Mouse (Mus musculus): ENCODE measurements around the gene Lta. TPM values are rescaled to one million over a fixed set of nuclear protein-coding genes. Genes with fewer than 3 reads are reported as not detected.
A peak's percentile ranks its signal among the peaks of the same experiment; 100 is the strongest.

The Lta gene
- total and polyA plus RNA-seq, 3 experiments, result 0.24 TPM; not detected in 2

DNA sequence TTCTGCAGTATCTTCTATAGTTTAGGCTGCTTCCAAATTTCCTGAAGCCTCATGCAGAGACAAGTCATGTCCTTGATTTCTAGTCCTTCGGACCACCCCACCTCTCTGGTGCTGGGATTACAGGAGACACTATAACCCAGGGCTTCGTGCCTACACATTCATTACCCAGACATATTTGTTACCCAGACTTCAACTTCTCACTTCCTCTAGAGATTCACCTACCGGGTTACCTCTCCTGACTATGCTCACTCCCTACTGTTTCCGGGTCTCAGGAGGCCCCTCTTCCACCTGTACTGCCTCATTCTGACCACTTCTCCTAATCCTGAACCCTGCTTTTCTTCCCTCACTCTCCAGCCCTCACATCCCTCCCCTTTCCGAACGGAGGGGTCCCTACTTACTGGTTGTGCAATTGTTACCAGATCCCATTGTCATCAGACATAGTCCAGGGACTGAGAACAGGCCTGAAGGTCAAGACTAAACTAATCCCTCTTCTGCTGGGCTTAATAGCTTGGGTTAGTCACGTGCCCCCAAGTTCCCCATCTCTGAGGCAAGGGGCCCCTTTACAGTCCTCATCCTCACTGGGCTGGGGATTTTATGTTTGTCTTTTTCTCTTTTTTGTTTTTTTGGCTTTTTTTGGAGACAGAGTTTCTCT lies 17.1 kb downstream of the Lta start, which contains the start of gene Lst1:
Lst1 (minus strand) TSS at position 481 of the 652 bp plus-strand sequence.
- TF ChIP-seq USF2 (IDR thresholded peaks at IDR 0.05; ENCODE audit: borderline replicate concordance in 1 of 2, insufficient read depth in 1 of 2, low read depth in 1 of 2, low read length in 2 of 2), result peak in 1 of 2 experiments; percentile 71; a peak in 2 of 4 replicates
- TF ChIP-seq HCFC1 (IDR thresholded peaks at IDR 0.05; ENCODE audit: low read depth, low read length), result peak; percentile 46; the same call in 1 of the 2 replicates
- peak; percentile 84; the same call in 1 of the 2 replicates for TF ChIP-seq BHLHE40 (IDR thresholded peaks at IDR 0.05; ENCODE audit: borderline replicate concordance, low read depth, low read length)
- TF ChIP-seq USF1 (IDR thresholded peaks at IDR 0.05; ENCODE audit: low read depth, low read length), result peak; percentile 93
- TF ChIP-seq CHD2 (IDR thresholded peaks at IDR 0.05; ENCODE audit: low read length), result no peak
- no peak for TF ChIP-seq MYC (IDR thresholded peaks at IDR 0.05; ENCODE audit: low read depth, low read length)
- TF ChIP-seq MAX (IDR thresholded peaks at IDR 0.05; ENCODE audit: low read length), result peak; percentile 52; the same call in 1 of the 2 replicates
- TF ChIP-seq RCOR1 (IDR thresholded peaks at IDR 0.05; ENCODE audit: low read depth, low read length), result no peak
- no peak for TF ChIP-seq KAT2A (conservative IDR thresholded peaks at IDR 0.05; ENCODE audit: low read depth, low read length)
- Histone ChIP-seq H3K27me3 (ENCODE audit: control insufficient read depth in 1 of 2, insufficient read depth in 2 of 2, low read length in 2 of 2) (no peaks in the 10 kb centered on the region), H3K9ac (ENCODE audit: control insufficient read depth, low read depth, low read length, poor library complexity, severe bottlenecking) (peak within 1 kb of the TSS; percentile 53), H3K9me3 (replicated peaks; ENCODE audit: insufficient read depth, low read length) (no peaks in the 10 kb centered on the region), H3K4me3 (ENCODE audit: control insufficient read depth in 1 of 2, insufficient read depth in 1 of 2, low read depth in 2 of 2, low read length in 2 of 2) (no peak within 1 kb of the TSS), H3K36me3 (ENCODE audit: control insufficient read depth in 1 of 2, insufficient read depth in 2 of 2, low read length in 2 of 2) (peaks cover 0 to 37% of the 10 kb centered on the region in 2 experiments; a peak in 2 of 4 replicates), H3K4me1 (ENCODE audit: control insufficient read depth in 1 of 2, insufficient read depth in 2 of 2, low read length in 2 of 2) (peaks cover 18 to 47% of the 10 kb centered on the region in 2 experiments), H3K27ac (ENCODE audit: control insufficient read depth, low read depth, low read length) (peak within 1 kb of the TSS; percentile 89), H3K79me2 (ENCODE audit: control insufficient read depth, insufficient read depth, low read length, poor library complexity) (no peaks in the 10 kb centered on the region)
- DNase-seq (ENCODE audit: low read depth, low spot score), result peak; percentile 60

DNA sequence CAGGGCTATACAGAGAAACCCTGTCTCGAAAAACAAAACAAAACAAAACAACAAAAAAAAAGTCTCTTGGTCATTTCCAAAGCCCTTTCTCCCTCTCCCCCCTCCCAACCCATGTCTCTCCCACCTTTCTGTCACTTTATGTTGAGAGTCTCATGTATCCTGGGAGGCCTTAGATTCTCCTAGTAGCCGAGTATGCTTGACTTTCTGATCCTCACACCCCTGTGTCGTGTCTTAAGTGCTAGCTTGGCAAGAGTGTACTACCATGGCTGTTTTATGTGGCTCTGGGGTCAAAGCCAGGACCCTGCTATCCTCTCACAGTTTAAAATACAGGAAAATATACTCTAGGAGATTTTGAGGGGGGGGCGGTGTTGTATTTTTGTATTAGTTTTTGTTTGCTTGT lies 17.8 kb downstream of the Lta start:
- Histone ChIP-seq H3K4me3 (ENCODE audit: control insufficient read depth in 1 of 2, insufficient read depth in 1 of 2, low read depth in 2 of 2, low read length in 2 of 2) (no peak overlapping the region), H3K4me1 (ENCODE audit: control insufficient read depth in 1 of 2, insufficient read depth in 2 of 2, low read length in 2 of 2) (peaks cover 18 to 43% of the 10 kb centered on the region in 2 experiments), H3K27ac (ENCODE audit: control insufficient read depth, low read depth, low read length) (peak overlapping the region; percentile 81), H3K9ac (ENCODE audit: control insufficient read depth, low read depth, low read length, poor library complexity, severe bottlenecking) (peak overlapping the region; percentile 38), H3K79me2 (ENCODE audit: control insufficient read depth, insufficient read depth, low read length, poor library complexity) (no peaks in the 10 kb centered on the region), H3K27me3 (ENCODE audit: control insufficient read depth in 1 of 2, insufficient read depth in 2 of 2, low read length in 2 of 2) (no peaks in the 10 kb centered on the region), H3K9me3 (replicated peaks; ENCODE audit: insufficient read depth, low read length) (no peaks in the 10 kb centered on the region), H3K36me3 (ENCODE audit: control insufficient read depth in 1 of 2, insufficient read depth in 2 of 2, low read length in 2 of 2) (peaks cover 0 to 37% of the 10 kb centered on the region in 2 experiments; a peak in 2 of 4 replicates)
- no peak for DNase-seq (ENCODE audit: low read depth, low spot score)
- no peak for TF ChIP-seq MYC (IDR thresholded peaks at IDR 0.05; ENCODE audit: low read depth, low read length)
- TF ChIP-seq USF1 (IDR thresholded peaks at IDR 0.05; ENCODE audit: low read depth, low read length), result no peak
- no peak for TF ChIP-seq JUND (IDR thresholded peaks at IDR 0.05; ENCODE audit: low read depth, low read length)
- no peak for TF ChIP-seq CHD2 (IDR thresholded peaks at IDR 0.05; ENCODE audit: low read length)
- no peak for TF ChIP-seq MYB (IDR thresholded peaks at IDR 0.05; ENCODE audit: low read depth, low read length)
- TF ChIP-seq GABPA (IDR thresholded peaks at IDR 0.05; ENCODE audit: low read depth, low read length), result no peak
- no peak for TF ChIP-seq TBP (IDR thresholded peaks at IDR 0.05; ENCODE audit: low read depth, low read length)
- no peak for TF ChIP-seq NRF1 (IDR thresholded peaks at IDR 0.05; ENCODE audit: insufficient read depth, low read depth, low read length, poor library complexity, severe bottlenecking)
- no peak for TF ChIP-seq MAX (IDR thresholded peaks at IDR 0.05; ENCODE audit: low read length)
- TF ChIP-seq BHLHE40 (IDR thresholded peaks at IDR 0.05; ENCODE audit: borderline replicate concordance, low read depth, low read length), result no peak
- TF ChIP-seq TAL1 (IDR thresholded peaks at IDR 0.05; ENCODE audit: low read length), result no peak
- TF ChIP-seq CTCF (IDR thresholded peaks at IDR 0.05 in 2 of 3, conservative IDR thresholded peaks at IDR 0.05 in 1 of 3; ENCODE audit: control insufficient read depth in 1 of 3, insufficient read depth in 1 of 3, low read depth in 2 of 3, low read length in 3 of 3, poor library complexity in 1 of 3, severe bottlenecking in 1 of 3), result no peak
- TF ChIP-seq NELFE (IDR thresholded peaks at IDR 0.05; ENCODE audit: low read depth, low read length), result no peak
- TF ChIP-seq ZNF384 (IDR thresholded peaks at IDR 0.05; ENCODE audit: low read depth, low read length), result no peak
- no peak for TF ChIP-seq MAFK (IDR thresholded peaks at IDR 0.05; ENCODE audit: borderline replicate concordance, low read depth, low read length)
- no peak for TF ChIP-seq POLR2A (IDR thresholded peaks at IDR 0.05; ENCODE audit: control insufficient read depth in 1 of 2, insufficient read depth in 1 of 2, low read depth in 1 of 2, low read length in 2 of 2, poor library complexity in 1 of 2)
- no peak for TF ChIP-seq SMC3 (IDR thresholded peaks at IDR 0.05; ENCODE audit: low read depth, low read length)
- no peak for TF ChIP-seq SIN3A (IDR thresholded peaks at IDR 0.05; ENCODE audit: low read length)
- no peak for TF ChIP-seq HCFC1 (IDR thresholded peaks at IDR 0.05; ENCODE audit: low read depth, low read length)
- no peak for TF ChIP-seq RCOR1 (IDR thresholded peaks at IDR 0.05; ENCODE audit: low read depth, low read length)
